Mouse (Mus musculus): ENCODE data around the gene 4931408C20Rik. TPM values are rescaled to one million over a fixed set of nuclear protein-coding genes. Genes with fewer than 3 reads are reported as not detected.

4931408C20Rik gene
- polyA plus RNA-seq (2021; fragmentation: Nextera tagmentation): not detected in 2 replicates
- long read RNA-seq, experiment 1: 0 reads
- long read RNA-seq, experiment 2: 0 reads

GRCm38 (mm10) chr1:26686842-26687760 lies at the start of gene 4931408C20Rik:
Gene 4931408C20Rik, minus strand, starts transcription at chr1:26687460.

